Mouse (Mus musculus) hindbrain, embryonic 16.5 days (tissue): Measurements from ENCODE around the gene Mcm7. TPM values are rescaled to one million over a fixed set of nuclear protein-coding genes. Genes with fewer than 3 reads are reported as not detected.

Experiments used
- ATAC-seq: fragments of 200-750 bp; cut with Nextera tagmentation; 2 replicates; pipeline ENCODE4 v1.8.0; 2017; ENCODE audit warnings: moderate TSS enrichment, moderate library complexity
- H3K27ac ChIP-seq: fragments of 300-500 bp; sonication (generic); 2 replicates; pipeline ENCODE4 v1.5.1; 2014; ENCODE audit warnings: low read depth, mild to moderate bottlenecking, control low read depth, low read length, moderate library complexity
- H3K27me3 ChIP-seq: fragments of 300-500 bp; sonication (generic); replicated peaks from 2 replicates; pipeline ENCODE4 v1.6.1; 2014; ENCODE audit warnings: low read length; ENCODE audit not compliant: control insufficient read depth, insufficient read depth
- H3K36me3 ChIP-seq: fragments of 300-500 bp; sonication (generic); 2 replicates; pipeline ENCODE4 v1.6.1; 2014; ENCODE audit warnings: mild to moderate bottlenecking, low read length, moderate library complexity, mixed read lengths; ENCODE audit not compliant: control insufficient read depth, insufficient read depth
- H3K4me1 ChIP-seq: fragments of 300-500 bp; sonication (generic); 2 replicates; pipeline ENCODE4 v1.6.1; 2014; ENCODE audit warnings: low read depth, low read length; ENCODE audit not compliant: control insufficient read depth, insufficient read depth
- H3K4me2 ChIP-seq: fragments of 300-500 bp; sonication (generic); 2 replicates; pipeline ENCODE4 v1.6.1; 2014; ENCODE audit warnings: mild to moderate bottlenecking, low read length, control low read depth, moderate library complexity
- H3K4me3 ChIP-seq: fragments of 300-500 bp; sonication (generic); 2 replicates; pipeline ENCODE4 v1.5.1; 2014; ENCODE audit warnings: mild to moderate bottlenecking, low read length, control low read depth, moderate library complexity
- H3K9ac ChIP-seq: fragments of 300-500 bp; sonication (generic); 2 replicates; pipeline ENCODE4 v1.6.1; 2014; ENCODE audit warnings: low read depth, mild to moderate bottlenecking, control low read depth, low read length, moderate library complexity
- H3K9me3 ChIP-seq: fragments of 300-500 bp; sonication (generic); 2 replicates; pipeline ENCODE4 v1.6.1; 2014; ENCODE audit warnings: mild to moderate bottlenecking, low read length, moderate library complexity; ENCODE audit not compliant: control insufficient read depth
- WGBS: fragments of 180-500 bp; shearing (Covaris S2); extraction: QIAGEN DNeasy Blood & Tissue Kit; methylation state at CpG from one replicate; pipeline ENCODE4 v1.1.7; 2014; 5-methylcytosine and 5-hydroxymethylcytosine counted together
- polyA plus RNA-seq: library from polyadenylated mRNA; unstranded; fragments of >200 nt; fragmentation: Nextera tagmentation; extraction: Ambion mirVana; gene quantifications from 2 replicates; pipeline ENCODE4 v1.2.1, GENCODE M21; 2015

The Mcm7 gene
- polyA plus RNA-seq, 1 experiment from 2014 or later, result 68.0 TPM

- no peaks in the 10 kb centered on the region for H3K27me3 ChIP-seq
- peak within 1 kb of the TSS; percentile 63 for H3K4me3 ChIP-seq
- peaks cover 7% of the 10 kb centered on the region for H3K36me3 ChIP-seq
- H3K9ac ChIP-seq, result peak within 1 kb of the TSS; percentile 90
- ATAC-seq, result peak; percentile 84
- peak within 1 kb of the TSS; percentile 89 for H3K27ac ChIP-seq
- 7% methylated on average over 51 of the region's 54 CpGs for WGBS
- peaks cover 14% of the 10 kb centered on the region for H3K4me1 ChIP-seq
- H3K4me2 ChIP-seq, result peak within 1 kb of the TSS; percentile 89
- H3K9me3 ChIP-seq, result no peaks in the 10 kb centered on the region
Observed at GRCm38 (mm10) chr5:138193771-138194727, 21.8 kb upstream of the Mcm7 start, which contains the start of gene Mblac1. Gene Mblac1, plus strand, starts transcription at chr5:138194314.

GRCm38 (mm10) chr5:138187661-138188306 is 15.6 kb upstream of the Mcm7 start:
- H3K9ac ChIP-seq, result peak overlapping the region; percentile 67
- WGBS, result under 1% methylated on average over 10 of the region's 10 CpGs
- H3K27ac ChIP-seq, result peak overlapping the region; percentile 64
- H3K9me3 ChIP-seq, result no peaks in the 10 kb centered on the region
- peak; percentile 86 for ATAC-seq
- peak overlapping the region; percentile 88 for H3K4me2 ChIP-seq
- peak overlapping the region; percentile 55 for H3K4me3 ChIP-seq
- H3K4me1 ChIP-seq, result peaks cover 13% of the 10 kb centered on the region
- H3K27me3 ChIP-seq, result no peaks in the 10 kb centered on the region
- H3K36me3 ChIP-seq, result peaks cover 12% of the 10 kb centered on the region

GRCm38 (mm10) chr5:138186950-138187638 is 14.9 kb upstream of the Mcm7 start, which contains the start of the genes Taf6 and Cnpy4:
Gene Taf6, minus strand, starts transcription at chr5:138187451.
Gene Cnpy4, plus strand, starts transcription at chr5:138187485.
- Histone ChIP-seq H3K27me3 (no peaks in the 10 kb centered on the region), H3K9me3 (no peaks in the 10 kb centered on the region), H3K36me3 (peaks cover 17% of the 10 kb centered on the region; the same call in 1 of the 2 replicates), H3K4me2 (peak within 1 kb of the TSS; percentile 88), H3K9ac (peak within 1 kb of the TSS; percentile 83), H3K4me3 (peak within 1 kb of the TSS; percentile 55), H3K27ac (peak within 1 kb of the TSS; percentile 64), H3K4me1 (peaks cover 13% of the 10 kb centered on the region)
- peak; percentile 81 for ATAC-seq
- WGBS, result under 1% methylated on average over 31 of the region's 31 CpGs

- H3K27me3 ChIP-seq, result no peaks in the 10 kb centered on the region
- 81% methylated on average over 3 of the region's 3 CpGs for WGBS
- H3K9me3 ChIP-seq, result no peaks in the 10 kb centered on the region
- no peak overlapping the region for H3K9ac ChIP-seq
- H3K27ac ChIP-seq, result no peak overlapping the region
- H3K4me2 ChIP-seq, result no peak overlapping the region
- peaks cover 18% of the 10 kb centered on the region for H3K4me1 ChIP-seq
- ATAC-seq, result no peak
- H3K36me3 ChIP-seq, result peaks cover 28% of the 10 kb centered on the region
- H3K4me3 ChIP-seq, result no peak overlapping the region
Observed at GRCm38 (mm10) chr5:138173217-138173616, 995 bp upstream of the Mcm7 start.

- peaks cover 30% of the 10 kb centered on the region for H3K36me3 ChIP-seq
- WGBS, result 0% methylated on average over 47 of the region's 47 CpGs
Observed at GRCm38 (mm10) chr5:138170936-138171561, 1.2 kb downstream of the Mcm7 start.

GRCm38 (mm10) chr5:138165594-138165993 is 6.6 kb downstream of the Mcm7 start:
- peaks cover 15% of the 10 kb centered on the region for H3K4me1 ChIP-seq
- H3K36me3 ChIP-seq, result peaks cover 50% of the 10 kb centered on the region
- H3K4me3 ChIP-seq, result no peak overlapping the region
- H3K27ac ChIP-seq, result no peak overlapping the region
- H3K9ac ChIP-seq, result no peak overlapping the region
- WGBS, result 79% methylated on average over 8 of the region's 8 CpGs
- no peak overlapping the region for H3K4me2 ChIP-seq
- H3K9me3 ChIP-seq, result no peaks in the 10 kb centered on the region
- no peaks in the 10 kb centered on the region for H3K27me3 ChIP-seq
- ATAC-seq, result no peak

More at GRCm38 (mm10) chr5:138170936-138171561, 1.2 kb downstream of the Mcm7 start:
- Histone ChIP-seq H3K27me3 (no peaks in the 10 kb centered on the region), H3K4me3 (peak overlapping the region; percentile 60), H3K4me1 (peaks cover 18% of the 10 kb centered on the region), H3K9ac (peak overlapping the region; percentile 75), H3K4me2 (peak overlapping the region; percentile 94), H3K27ac (peak overlapping the region; percentile 93), H3K9me3 (no peaks in the 10 kb centered on the region)
- peak; percentile 86 for ATAC-seq

- Histone ChIP-seq H3K27me3 (no peaks in the 10 kb centered on the region), H3K9ac (no peak overlapping the region), H3K4me2 (no peak overlapping the region), H3K27ac (no peak overlapping the region), H3K4me3 (no peak overlapping the region), H3K36me3 (peaks cover 49% of the 10 kb centered on the region), H3K9me3 (no peaks in the 10 kb centered on the region), H3K4me1 (peaks cover 14% of the 10 kb centered on the region)
- no peak for ATAC-seq
- WGBS, result 56% methylated on average over 10 of the region's 10 CpGs
Observed at GRCm38 (mm10) chr5:138163610-138164009, 8.6 kb downstream of the Mcm7 start.

- no peak overlapping the region for H3K4me3 ChIP-seq
- peaks cover 14% of the 10 kb centered on the region for H3K4me1 ChIP-seq
- no peaks in the 10 kb centered on the region for H3K27me3 ChIP-seq
- no peak for ATAC-seq
- no peak overlapping the region for H3K4me2 ChIP-seq
- H3K36me3 ChIP-seq, result peaks cover 44% of the 10 kb centered on the region
- H3K27ac ChIP-seq, result no peak overlapping the region
- 72% methylated on average over 6 of the region's 6 CpGs for WGBS
- H3K9ac ChIP-seq, result no peak overlapping the region
- no peaks in the 10 kb centered on the region for H3K9me3 ChIP-seq
Observed at GRCm38 (mm10) chr5:138163046-138163445, 9.2 kb downstream of the Mcm7 start.
